Mouse (Mus musculus): ENCODE data around the gene Ces1e. TPM values are rescaled to one million over a fixed set of nuclear protein-coding genes. Genes with fewer than 3 reads are reported as not detected.

The Ces1e gene
- polyA plus RNA-seq, 1 experiment: not detected

Other genes starting within 250 kb of the Ces1e start
- not detected in 2 replicates for gene Ces1a, start 181.4 kb downstream of the Ces1e start, polyA plus RNA-seq (2012; ENCODE audit: insufficient read depth, insufficient read length, missing spikeins)
- gene Ces1b, start 149.6 kb downstream of the Ces1e start, polyA plus RNA-seq (2012; ENCODE audit: insufficient read depth, insufficient read length, missing spikeins): not detected in 2 replicates
- 0.75 TPM in 1 of 2 replicates, not detected in the other for gene Ces1c, start 98.3 kb downstream of the Ces1e start, polyA plus RNA-seq (2012; ENCODE audit: insufficient read depth, insufficient read length, missing spikeins)
- gene Ces1d, start 31.8 kb downstream of the Ces1e start, polyA plus RNA-seq (2012; ENCODE audit: insufficient read depth, insufficient read length, missing spikeins): 911 and 1,049 TPM in 2 replicates
- 56.1 and 58.5 TPM in 2 replicates for gene Ces1f, start 50.1 kb upstream of the Ces1e start, polyA plus RNA-seq (2012; ENCODE audit: insufficient read depth, insufficient read length, missing spikeins)
- gene Ces1g, start 107.7 kb upstream of the Ces1e start, polyA plus RNA-seq (2012; ENCODE audit: insufficient read depth, insufficient read length, missing spikeins): not detected in 2 replicates
- not detected in 2 replicates for gene Ces1h, start 150.1 kb upstream of the Ces1e start, polyA plus RNA-seq (2012; ENCODE audit: insufficient read depth, insufficient read length, missing spikeins)